Mouse (Mus musculus) heart, postnatal 0 days (tissue): Measurements from ENCODE around the gene Rabgap1l. TPM values are rescaled to one million over a fixed set of nuclear protein-coding genes. Genes with fewer than 3 reads are reported as not detected.

ENCODE experiments used
- ATAC-seq: fragments of 200-750 bp; cut with Nextera tagmentation; 2 replicates; pipeline ENCODE4 v1.8.0; 2017; ENCODE audit warnings: low read depth, moderate number of reproducible peaks, moderate library complexity; ENCODE audit not compliant: insufficient read depth
- DNase-seq: peaks from one replicate; pipeline ENCODE4 v3.0.0-alpha.2; 2016; ENCODE audit warnings: low spot score
- H3K27ac ChIP-seq: fragments of 300-500 bp; sonication (generic); 2 replicates; pipeline ENCODE4 v1.5.1; 2014; ENCODE audit warnings: low read depth, mild to moderate bottlenecking
- H3K27me3 ChIP-seq: fragments of 300-500 bp; sonication (generic); 2 replicates; pipeline ENCODE4 v1.6.1; 2014; ENCODE audit warnings: low read length, mixed read lengths; ENCODE audit not compliant: control insufficient read depth, insufficient read depth
- H3K36me3 ChIP-seq: fragments of 300-500 bp; sonication (generic); replicated peaks from 2 replicates; pipeline ENCODE4 v1.6.1; 2014; ENCODE audit warnings: low read length, mixed read lengths; ENCODE audit not compliant: control insufficient read depth, insufficient read depth
- H3K4me1 ChIP-seq: fragments of 300-500 bp; sonication (generic); 2 replicates; pipeline ENCODE4 v1.6.1; 2014; ENCODE audit warnings: antibody characterized with exemption; ENCODE audit not compliant: control insufficient read depth, insufficient read depth
- H3K4me2 ChIP-seq: fragments of 300-500 bp; sonication (generic); 2 replicates; pipeline ENCODE4 v1.6.1; 2014; ENCODE audit warnings: low read depth, mild to moderate bottlenecking, low read length, moderate library complexity
- H3K4me3 ChIP-seq: fragments of 300-500 bp; sonication (generic); 2 replicates; pipeline ENCODE4 v1.5.1; 2014; ENCODE audit warnings: low read depth, low read length
- H3K9ac ChIP-seq: fragments of 300-500 bp; sonication (generic); replicated peaks from 2 replicates; pipeline ENCODE4 v1.6.1; 2014; ENCODE audit warnings: low read depth, low read length, mixed read lengths
- H3K9me3 ChIP-seq: fragments of 300-500 bp; sonication (generic); replicated peaks from 2 replicates; pipeline ENCODE4 v1.6.1; 2016; ENCODE audit warnings: low read length; ENCODE audit not compliant: control insufficient read depth
- CTCF ChIP-seq: IDR thresholded peaks from 2 replicates; pipeline ENCODE4 v1.5.1; 2016; ENCODE audit warnings: antibody characterized with exemption, control low read depth, low read depth
- EP300 ChIP-seq: IDR thresholded peaks from 2 replicates; pipeline ENCODE4 v1.6.1; 2016; ENCODE audit warnings: antibody characterized with exemption, low read depth
- WGBS: fragments of 180-500 bp; shearing (Covaris S2); extraction: QIAGEN DNeasy Blood & Tissue Kit; methylation state at CpG from one replicate; pipeline ENCODE4 v1.1.7; 2014; 5-methylcytosine and 5-hydroxymethylcytosine counted together
- polyA plus RNA-seq: library from polyadenylated mRNA; unstranded; fragments of >200 nt; fragmentation: Nextera tagmentation; extraction: Ambion mirVana; gene quantifications from 2 replicates; pipeline ENCODE4 v1.2.1, GENCODE M21; 2015
- total RNA-seq: library from RNA; depleted of rRNA; stranded (reverse); fragments of >200 nt; gene quantifications from 2 replicates; pipeline ENCODE4 v1.2.3, GENCODE M21; 2014; ENCODE audit warnings: low replicate concordance

Rabgap1l gene
- total and polyA plus RNA-seq, 2 experiments from 2014 or later, result 71.4 to 123 TPM

GRCm38 (mm10) chr1:160519896-160520465 lies 273.0 kb downstream of the Rabgap1l start:
- Histone ChIP-seq H3K36me3 (no peaks in the 10 kb centered on the region), H3K9ac (no peak overlapping the region), H3K4me1 (peaks cover 15% of the 10 kb centered on the region), H3K4me2 (no peak overlapping the region), H3K9me3 (no peaks in the 10 kb centered on the region), H3K27ac (peak overlapping the region; percentile 48; the same call in 1 of the 2 replicates), H3K27me3 (no peaks in the 10 kb centered on the region), H3K4me3 (no peak overlapping the region)
- ATAC-seq (no peak), DNase-seq (no peak)
- 75% methylated on average over 1 of the region's 1 CpGs for WGBS
- TF ChIP-seq EP300 (no peak), CTCF (no peak)

GRCm38 (mm10) chr1:160518552-160518951 lies 274.5 kb downstream of the Rabgap1l start:
- ATAC-seq (peak; percentile 67), DNase-seq (peak; percentile 59)
- TF ChIP-seq CTCF (no peak), EP300 (peak; percentile 31; the same call in 1 of the 2 replicates)
- Histone ChIP-seq H3K4me1 (peaks cover 15% of the 10 kb centered on the region), H3K9me3 (no peaks in the 10 kb centered on the region), H3K27me3 (no peaks in the 10 kb centered on the region), H3K27ac (peak overlapping the region; percentile 69), H3K9ac (no peak overlapping the region), H3K4me2 (no peak overlapping the region), H3K36me3 (no peaks in the 10 kb centered on the region), H3K4me3 (no peak overlapping the region)
- 29% methylated on average over 4 of the region's 4 CpGs for WGBS

DNA sequence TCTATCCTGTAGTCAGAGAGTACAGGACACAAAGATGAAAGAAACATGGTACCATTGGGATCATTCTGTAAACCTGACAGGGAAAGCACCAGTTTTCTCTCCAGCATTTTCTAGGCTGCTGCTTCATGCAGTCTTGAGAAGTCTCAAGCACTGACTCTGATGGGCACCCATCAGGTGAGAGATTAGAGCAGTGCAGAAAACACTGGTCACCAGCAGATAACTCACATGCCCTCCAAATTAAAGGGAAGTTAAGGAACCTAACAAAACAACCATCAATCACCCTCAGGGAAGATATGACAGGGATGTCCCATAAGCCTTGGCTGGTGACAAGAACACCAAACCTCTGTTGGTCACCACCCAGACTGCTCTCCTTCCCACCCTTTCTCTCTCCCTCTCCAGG lies 285.2 kb downstream of the Rabgap1l start:
- Histone ChIP-seq H3K36me3 (no peaks in the 10 kb centered on the region), H3K4me3 (no peak overlapping the region), H3K4me2 (no peak overlapping the region), H3K9ac (no peak overlapping the region), H3K27ac (no peak overlapping the region), H3K27me3 (no peaks in the 10 kb centered on the region), H3K9me3 (no peaks in the 10 kb centered on the region), H3K4me1 (no peaks in the 10 kb centered on the region)
- ATAC-seq, result no peak
- no peak for DNase-seq
- no peak for TF ChIP-seq EP300
- TF ChIP-seq CTCF, result no peak

- DNase-seq (no peak), ATAC-seq (no peak)
- H3K27me3 ChIP-seq, result no peaks in the 10 kb centered on the region
- no peak overlapping the region for H3K9ac ChIP-seq
- H3K4me2 ChIP-seq, result no peak overlapping the region
- H3K4me1 ChIP-seq, result no peaks in the 10 kb centered on the region
- no peak overlapping the region for H3K4me3 ChIP-seq
- H3K27ac ChIP-seq, result no peak overlapping the region
- no peaks in the 10 kb centered on the region for H3K36me3 ChIP-seq
- TF ChIP-seq CTCF (no peak), EP300 (no peak)
- no peaks in the 10 kb centered on the region for H3K9me3 ChIP-seq
- 85% methylated on average over 3 of the region's 3 CpGs for WGBS
These were observed 296.0 kb downstream of the Rabgap1l start for GRCm38 (mm10) chr1:160496906-160497577.

- H3K4me2 ChIP-seq, result no peak overlapping the region
- H3K9ac ChIP-seq, result no peak overlapping the region
- H3K9me3 ChIP-seq, result no peaks in the 10 kb centered on the region
- no peak for ATAC-seq
- no peak overlapping the region for H3K4me3 ChIP-seq
- 60% methylated on average over 3 of the region's 3 CpGs for WGBS
- H3K4me1 ChIP-seq, result no peaks in the 10 kb centered on the region
- no peaks in the 10 kb centered on the region for H3K27me3 ChIP-seq
- no peak overlapping the region for H3K27ac ChIP-seq
- no peak for DNase-seq
- no peaks in the 10 kb centered on the region for H3K36me3 ChIP-seq
- TF ChIP-seq EP300 (no peak), CTCF (no peak)
These were observed 307.3 kb downstream of the Rabgap1l start for GRCm38 (mm10) chr1:160485731-160486130.
